Mouse (Mus musculus) limb, embryonic 14.5 days (tissue): ENCODE results near the gene Gm21885. TPM values are rescaled to one million over a fixed set of nuclear protein-coding genes. Genes with fewer than 3 reads are reported as not detected.

Experiments
- ATAC-seq: fragments of 200-750 bp; cut with Nextera tagmentation; 2 replicates; pipeline ENCODE4 v1.8.0; 2017; ENCODE audit warnings: low read depth, moderate number of reproducible peaks, moderate TSS enrichment; ENCODE audit not compliant: low FRiP score
- DNase-seq: peaks from one replicate; pipeline ENCODE4 v3.0.0-alpha.2; 2015; ENCODE audit warnings: low spot score
- H3K27ac ChIP-seq: fragments of 300-500 bp; sonication (generic); replicated peaks from 2 replicates; pipeline ENCODE4 v1.5.1; 2014; ENCODE audit warnings: low read depth, mild to moderate bottlenecking, low read length, moderate library complexity, mixed read lengths
- H3K27me3 ChIP-seq: fragments of 300-500 bp; sonication (generic); 2 replicates; pipeline ENCODE4 v1.6.1; 2014; ENCODE audit warnings: low read length, mixed read lengths; ENCODE audit not compliant: control insufficient read depth, insufficient read depth
- H3K36me3 ChIP-seq: fragments of 300-500 bp; sonication (generic); 2 replicates; pipeline ENCODE4 v1.6.1; 2014; ENCODE audit warnings: mild to moderate bottlenecking, low read length, moderate library complexity, mixed read lengths; ENCODE audit not compliant: control insufficient read depth, insufficient read depth
- H3K4me1 ChIP-seq: fragments of 300-500 bp; sonication (generic); 2 replicates; pipeline ENCODE4 v1.6.1; 2014; ENCODE audit warnings: antibody characterized with exemption, low read length, mixed read lengths; ENCODE audit not compliant: control insufficient read depth, insufficient read depth
- H3K4me2 ChIP-seq: fragments of 300-500 bp; sonication (generic); replicated peaks from 2 replicates; pipeline ENCODE4 v1.6.1; 2014; ENCODE audit warnings: low read depth, mild to moderate bottlenecking, low read length, moderate library complexity; ENCODE audit not compliant: severe bottlenecking
- H3K4me3 ChIP-seq: fragments of 300-500 bp; sonication (generic); replicated peaks from 2 replicates; pipeline ENCODE4 v1.5.1; 2014; ENCODE audit warnings: low read length
- H3K9ac ChIP-seq: fragments of 300-500 bp; sonication (generic); 2 replicates; pipeline ENCODE4 v1.6.1; 2014; ENCODE audit warnings: mild to moderate bottlenecking, low read depth, low read length, moderate library complexity; ENCODE audit not compliant: severe bottlenecking
- H3K9me3 ChIP-seq: fragments of 300-500 bp; sonication (generic); 2 replicates; pipeline ENCODE4 v1.6.1; 2016; ENCODE audit warnings: low read length; ENCODE audit not compliant: control insufficient read depth
- POLR2A ChIP-seq: fragments of 200-500 bp; IDR thresholded peaks from 2 replicates; pipeline ENCODE4 v1.8.0; 2012; ENCODE audit warnings: inconsistent platforms, mild to moderate bottlenecking, moderate library complexity, borderline replicate concordance; ENCODE audit not compliant: insufficient read depth, insufficient read length; ENCODE audit errors: extremely low read depth
- WGBS: fragments of 180-500 bp; shearing (Covaris S2); extraction: QIAGEN DNeasy Blood & Tissue Kit; methylation state at CpG from one replicate; pipeline ENCODE4 v1.1.7; 2014; 5-methylcytosine and 5-hydroxymethylcytosine counted together
- polyA plus RNA-seq, 2 experiments: library from polyadenylated mRNA; depleted of rRNA in 1 of 2; stranded (reverse) in 1 of 2; unstranded in 1 of 2; fragments of >200 nt; fragmentation: Nextera tagmentation in 1 of 2; extraction: Ambion mirVana in 1 of 2; gene quantifications; 2 replicates each; pipeline versions ENCODE4 v1.2.1 to v1.2.3; 2012 to 2014

The Gm21885 gene
- polyA plus RNA-seq, 2 experiments = 0.84 TPM; not detected in 1

DNA sequence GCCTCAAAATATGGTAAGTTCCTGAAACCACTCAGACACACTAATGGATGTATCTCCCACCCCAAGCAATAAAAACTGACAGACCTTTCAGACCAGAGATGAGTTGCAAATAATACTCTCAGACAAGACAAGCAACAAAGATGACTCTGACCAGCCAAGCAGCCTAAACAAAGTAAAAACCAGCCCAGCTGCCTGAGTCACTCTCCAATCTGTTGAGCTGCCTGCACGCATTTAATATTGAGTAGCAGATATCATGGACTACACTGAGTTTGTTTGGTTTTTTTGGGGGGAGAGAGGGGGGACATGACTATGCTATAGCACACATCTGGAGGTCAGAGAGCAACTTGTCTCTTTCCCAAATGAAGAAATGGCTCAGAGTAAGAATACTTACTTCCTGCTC is 33.6 kb downstream of the Gm21885 start:
- no peak overlapping the region for H3K27ac ChIP-seq
- WGBS = 77% methylated on average over 1 of the region's 1 CpGs
- no peak for ATAC-seq

DNA sequence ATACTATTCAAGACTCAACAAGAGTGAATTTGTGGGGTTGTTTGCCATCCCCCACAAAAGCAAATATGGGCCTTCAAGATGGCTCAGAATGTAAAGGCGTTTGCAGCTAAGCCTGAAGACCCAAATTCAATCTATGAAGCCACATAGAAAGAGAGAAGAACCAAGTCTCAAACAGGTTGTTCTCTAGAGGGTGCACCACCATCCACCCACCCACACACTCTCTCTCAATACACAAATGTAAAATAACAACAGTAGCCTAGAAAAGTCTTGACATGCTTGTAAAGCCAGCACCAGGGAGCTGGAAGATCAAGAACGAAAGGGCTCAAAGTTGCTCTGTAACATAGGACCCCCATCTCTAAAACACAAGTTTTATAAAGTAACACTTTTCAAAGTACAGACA is 34.9 kb downstream of the Gm21885 start:
- peaks cover 3% of the 10 kb centered on the region; the same call in 1 of the 2 replicates for H3K4me1 ChIP-seq
- no peak for TF ChIP-seq POLR2A
- 89% methylated on average over 2 of the region's 2 CpGs for WGBS

More for the DNA sequence above, 33.6 kb downstream of the Gm21885 start:
- no peak for DNase-seq
- Histone ChIP-seq H3K9ac (no peak overlapping the region), H3K4me2 (no peak overlapping the region), H3K4me1 (peaks cover 3% of the 10 kb centered on the region; the same call in 1 of the 2 replicates), H3K36me3 (no peaks in the 10 kb centered on the region), H3K4me3 (no peak overlapping the region), H3K27me3 (no peaks in the 10 kb centered on the region), H3K9me3 (no peaks in the 10 kb centered on the region)
- TF ChIP-seq POLR2A = no peak

GRCm38 (mm10) chr11:94317014-94317413 is 35.3 kb downstream of the Gm21885 start:
- no peak for TF ChIP-seq POLR2A
- Histone ChIP-seq H3K4me3 (no peak overlapping the region), H3K4me1 (peaks cover 3% of the 10 kb centered on the region; the same call in 1 of the 2 replicates), H3K4me2 (no peak overlapping the region), H3K27ac (no peak overlapping the region), H3K9me3 (no peaks in the 10 kb centered on the region), H3K27me3 (no peaks in the 10 kb centered on the region), H3K36me3 (no peaks in the 10 kb centered on the region), H3K9ac (no peak overlapping the region)
- WGBS = 63% methylated on average over 1 of the region's 1 CpGs
- DNase-seq (no peak), ATAC-seq (no peak)

More for the DNA sequence above, 34.9 kb downstream of the Gm21885 start:
- Histone ChIP-seq H3K36me3 (no peaks in the 10 kb centered on the region), H3K9ac (no peak overlapping the region), H3K9me3 (no peaks in the 10 kb centered on the region), H3K27ac (no peak overlapping the region), H3K4me2 (no peak overlapping the region), H3K4me3 (no peak overlapping the region), H3K27me3 (no peaks in the 10 kb centered on the region)
- no peak for ATAC-seq
- no peak for DNase-seq

DNA sequence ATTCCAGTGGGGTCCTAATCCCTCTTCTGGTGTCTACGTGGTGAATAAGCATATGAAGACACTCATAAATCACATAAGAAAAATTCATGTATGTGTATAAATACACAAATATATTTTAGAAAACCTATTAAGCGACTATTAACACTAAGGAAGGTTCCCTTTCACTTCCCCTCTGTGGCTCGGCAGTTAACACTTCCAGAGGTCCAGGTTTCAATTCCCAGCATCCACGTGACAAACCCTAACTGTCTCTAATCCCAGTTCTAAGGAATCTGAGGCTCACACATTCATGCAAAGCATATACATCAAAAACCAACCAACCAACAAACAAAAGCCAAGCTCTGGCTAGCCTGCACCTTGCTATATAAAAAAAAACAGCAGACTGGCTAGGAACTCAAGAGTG is 35.8 kb downstream of the Gm21885 start:
- WGBS = 54% methylated on average over 4 of the region's 4 CpGs
- ATAC-seq = no peak
- no peaks in the 10 kb centered on the region for H3K36me3 ChIP-seq
- no peak overlapping the region for H3K4me2 ChIP-seq
- no peak overlapping the region for H3K4me3 ChIP-seq
- H3K4me1 ChIP-seq = peaks cover 6% of the 10 kb centered on the region; the same call in 1 of the 2 replicates
- TF ChIP-seq POLR2A = no peak
- H3K27ac ChIP-seq = no peak overlapping the region
- H3K9ac ChIP-seq = no peak overlapping the region
- no peak for DNase-seq
- no peaks in the 10 kb centered on the region for H3K9me3 ChIP-seq
- no peaks in the 10 kb centered on the region for H3K27me3 ChIP-seq

DNA sequence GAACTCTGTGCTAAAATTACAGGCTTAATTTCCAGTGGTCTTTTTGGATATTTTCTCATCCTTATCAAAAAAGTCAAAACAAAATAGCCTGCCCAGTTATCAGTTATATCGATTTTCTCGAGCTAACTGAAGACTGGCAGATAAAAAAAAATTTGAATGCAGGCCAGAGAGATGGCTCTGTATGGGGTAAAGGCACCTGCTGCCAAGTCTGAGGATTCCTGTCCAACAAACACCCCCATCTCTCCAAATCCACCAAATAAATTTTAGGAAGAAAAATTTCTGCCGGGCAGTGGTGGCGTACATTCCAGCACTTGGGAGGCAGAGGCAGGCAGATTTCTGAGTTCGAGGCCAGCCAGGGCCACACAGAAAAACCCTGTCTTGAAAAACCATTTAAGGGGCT is 36.4 kb downstream of the Gm21885 start:
- TF ChIP-seq POLR2A = no peak
- Histone ChIP-seq H3K36me3 (no peaks in the 10 kb centered on the region), H3K4me2 (no peak overlapping the region), H3K9me3 (no peaks in the 10 kb centered on the region), H3K4me1 (peaks cover 10% of the 10 kb centered on the region; the same call in 1 of the 2 replicates), H3K27ac (no peak overlapping the region), H3K4me3 (no peak overlapping the region), H3K9ac (no peak overlapping the region), H3K27me3 (no peaks in the 10 kb centered on the region)
- 87% methylated on average over 5 of the region's 5 CpGs for WGBS
- ATAC-seq = no peak
- DNase-seq = no peak
